10 mouse cellular contexts compared by ENCODE assay signal in the genomic region with DNA sequence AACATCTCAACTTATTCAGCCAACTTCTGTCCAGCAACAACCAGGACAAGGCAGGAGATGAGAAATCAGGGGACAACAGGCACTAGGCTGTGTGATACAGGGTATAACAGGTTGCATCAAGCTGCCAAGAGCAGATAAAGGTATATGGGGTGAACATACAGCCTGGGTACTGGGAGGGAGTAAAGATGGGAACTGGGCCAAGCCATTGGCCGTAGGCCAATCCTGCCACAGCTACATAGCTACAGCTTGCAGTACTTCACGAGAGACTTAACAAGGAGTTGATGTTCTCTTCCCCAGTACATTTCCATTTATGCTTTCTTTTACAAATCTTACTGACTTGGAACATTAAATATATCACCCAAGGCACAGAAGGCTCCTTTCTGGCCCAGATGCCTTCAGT.
DNase-seq lines count a peak whose midpoint lies in the region; ATAC-seq lines count a peak whose summit lies in the region.
"Had no signal": no experiment of that assay in that cellular context is flagged by ENCODE, and none has a peak within 500 bp of the region (broad histone marks: within the 10 kb centered on the region; RNA-seq: fewer than 3 reads in every experiment).

No protein-coding gene starts in this region.

- no peaks in the 10 kb centered on the region for H3K9me3 ChIP-seq in heart, embryonic 12.5 days (replicated peaks)
- H3K9me3 ChIP-seq in midbrain, embryonic 14.5 days (ENCODE audit: control insufficient read depth, low read length) = no peaks in the 10 kb centered on the region
- no peaks in the 10 kb centered on the region for H3K9me3 ChIP-seq in midbrain, embryonic 13.5 days
- H3K9me3 ChIP-seq: liver, embryonic 15.5 days had no signal

- no peaks in the 10 kb centered on the region; the same call in 1 of the 2 replicates for H3K27me3 ChIP-seq in heart, embryonic 12.5 days (replicated peaks)
- no peaks in the 10 kb centered on the region for H3K27me3 ChIP-seq in midbrain, embryonic 14.5 days (ENCODE audit: control insufficient read depth, insufficient read depth, low read length)
- no peaks in the 10 kb centered on the region for H3K27me3 ChIP-seq in midbrain, embryonic 13.5 days
- H3K27me3 ChIP-seq: liver, embryonic 15.5 days had no signal

- ATAC-seq in heart, embryonic 12.5 days (ENCODE audit: insufficient number of reproducible peaks, low FRiP score) = no peak
- no peak for ATAC-seq in midbrain, embryonic 14.5 days (ENCODE audit: low FRiP score, low TSS enrichment)
- ATAC-seq in midbrain, embryonic 13.5 days = no peak

- H3K4me1 ChIP-seq in heart, embryonic 12.5 days (replicated peaks) = 0 out of 2 replicates have a peak, but pooled peaks cover 5% of the 10 kb centered on the region
- H3K4me1 ChIP-seq in midbrain, embryonic 14.5 days (ENCODE audit: control insufficient read depth, insufficient read depth, low read length) = no peaks in the 10 kb centered on the region
- H3K4me1 ChIP-seq in midbrain, embryonic 13.5 days (replicated peaks) = 0 out of 2 replicates have a peak, but pooled peaks cover 3% of the 10 kb centered on the region
- H3K4me1 ChIP-seq: liver, embryonic 15.5 days had no signal

- H3K36me3 ChIP-seq in heart, embryonic 12.5 days = no peaks in the 10 kb centered on the region
- no peaks in the 10 kb centered on the region for H3K36me3 ChIP-seq in midbrain, embryonic 14.5 days (ENCODE audit: control insufficient read depth, insufficient read depth, low read length)
- H3K36me3 ChIP-seq in midbrain, embryonic 13.5 days = no peaks in the 10 kb centered on the region
- H3K36me3 ChIP-seq: liver, embryonic 15.5 days had no signal

- H3K4me3 ChIP-seq in heart, embryonic 12.5 days = no peak overlapping the region
- H3K4me3 ChIP-seq in midbrain, embryonic 14.5 days (replicated peaks; ENCODE audit: low read depth, low read length) = no peak overlapping the region
- H3K4me3 ChIP-seq in midbrain, embryonic 13.5 days (replicated peaks) = no peak overlapping the region
- H3K4me3 ChIP-seq: liver, embryonic 15.5 days had no signal

- H3K4me2 ChIP-seq in heart, embryonic 12.5 days = no peak overlapping the region
- no peak overlapping the region for H3K4me2 ChIP-seq in midbrain, embryonic 14.5 days (ENCODE audit: low read length)
- no peak overlapping the region for H3K4me2 ChIP-seq in midbrain, embryonic 13.5 days (replicated peaks)
- H3K4me2 ChIP-seq: liver, embryonic 15.5 days had no signal

- WGBS in heart, embryonic 12.5 days = 57% methylated on average over 2 of the region's 2 CpGs
- 64% methylated on average over 2 of the region's 2 CpGs for WGBS in midbrain, embryonic 14.5 days
- WGBS in midbrain, embryonic 13.5 days = 70% methylated on average over 2 of the region's 2 CpGs

- H3K9ac ChIP-seq in heart, embryonic 12.5 days = no peak overlapping the region
- no peak overlapping the region for H3K9ac ChIP-seq in midbrain, embryonic 14.5 days (replicated peaks; ENCODE audit: low read length)
- H3K9ac ChIP-seq in midbrain, embryonic 13.5 days (replicated peaks) = no peak overlapping the region
- H3K9ac ChIP-seq: liver, embryonic 15.5 days had no signal

- intact Hi-C loops in heart, postnatal 36 days (cut with DNase I) = no loop called here

- DNase-seq in heart, postnatal 4 days = peak; percentile 37
- peak; percentile 49 for DNase-seq in midbrain, embryonic 14.5 days
- DNase-seq in kidney, postnatal 14 days = peak; percentile 47
- DNase-seq in right cerebral cortex, postnatal 36 days (ENCODE audit: low spot score in 2 of 2) = peak; percentile 48 to 69
- no peak for DNase-seq in heart, postnatal 36 days
- no peak for DNase-seq in thymus, postnatal 0 days (ENCODE audit: low spot score)
- DNase-seq: thymus, adult 2 months had no signal

- H3K27ac ChIP-seq in heart, embryonic 12.5 days (ENCODE audit: poor library complexity, severe bottlenecking) = no peak overlapping the region
- no peak overlapping the region for H3K27ac ChIP-seq in midbrain, embryonic 14.5 days (replicated peaks; ENCODE audit: low read depth, low read length)
- no peak overlapping the region for H3K27ac ChIP-seq in midbrain, embryonic 13.5 days
- H3K27ac ChIP-seq: liver, embryonic 15.5 days had no signal

Comparison
In these comparisons a context has a peak if more than half of its experiments do, and no peak if none do; other contexts are left out.
1. DNase-seq: peak in heart, postnatal 4 days (single experiment), midbrain, embryonic 14.5 days (single experiment), kidney, postnatal 14 days (single experiment) and right cerebral cortex, postnatal 36 days (2 of 2); none in heart, postnatal 36 days (0 of 2) and thymus, postnatal 0 days (single experiment).